In genomic region chr7:109804355-109804754, GRCm38 (mm10) we compare ENCODE assay signal across 16 mouse cellular contexts. TPM values are rescaled to one million over a fixed set of nuclear protein-coding genes. Genes with fewer than 3 reads are reported as not detected.
A peak's percentile ranks its signal among the peaks of the same experiment; 100 is the strongest.
DNase-seq lines count a peak whose midpoint lies in the region; ATAC-seq lines count a peak whose summit lies in the region.
"Had no signal": no experiment of that assay in that cellular context is flagged by ENCODE, and none has a peak within 500 bp of the region (broad histone marks: within the 10 kb centered on the region; RNA-seq: fewer than 3 reads in every experiment).

No protein-coding gene starts in this region.

- H3K9me3 ChIP-seq in heart, embryonic 12.5 days (replicated peaks), result no peaks in the 10 kb centered on the region
- H3K9me3 ChIP-seq in hindbrain, embryonic 12.5 days (replicated peaks), result no peaks in the 10 kb centered on the region
- H3K9me3 ChIP-seq: embryonic facial prominence, embryonic 13.5 days; forebrain, embryonic 12.5 days; hindbrain, embryonic 13.5 days; midbrain, embryonic 15.5 days; stomach, embryonic 15.5 days had no signal

- H3K27ac ChIP-seq in heart, embryonic 12.5 days (ENCODE audit: poor library complexity, severe bottlenecking), result no peak overlapping the region
- H3K27ac ChIP-seq in hindbrain, embryonic 12.5 days, result no peak overlapping the region
- H3K27ac ChIP-seq: embryonic facial prominence, embryonic 13.5 days; forebrain, embryonic 12.5 days; hindbrain, embryonic 13.5 days; left cerebral cortex, adult 2 months; midbrain, embryonic 15.5 days; stomach, embryonic 15.5 days had no signal

- no peak overlapping the region for H3K4me2 ChIP-seq in heart, embryonic 12.5 days
- H3K4me2 ChIP-seq in hindbrain, embryonic 12.5 days (replicated peaks), result no peak overlapping the region
- H3K4me2 ChIP-seq: embryonic facial prominence, embryonic 13.5 days; forebrain, embryonic 12.5 days; hindbrain, embryonic 13.5 days; midbrain, embryonic 15.5 days; stomach, embryonic 15.5 days had no signal

- intact Hi-C loops in heart, postnatal 14 days (cut with DNase I), result no loop called here

- no peaks in the 10 kb centered on the region for H3K36me3 ChIP-seq in heart, embryonic 12.5 days
- no peaks in the 10 kb centered on the region for H3K36me3 ChIP-seq in hindbrain, embryonic 12.5 days
- H3K36me3 ChIP-seq: embryonic facial prominence, embryonic 13.5 days; forebrain, embryonic 12.5 days; hindbrain, embryonic 13.5 days; midbrain, embryonic 15.5 days; stomach, embryonic 15.5 days had no signal

- 90% methylated on average over 6 of the region's 6 CpGs for WGBS in heart, embryonic 12.5 days
- WGBS in hindbrain, embryonic 12.5 days, result 95% methylated on average over 6 of the region's 6 CpGs

- H3K4me3 ChIP-seq in heart, embryonic 12.5 days, result no peak overlapping the region
- no peak overlapping the region for H3K4me3 ChIP-seq in hindbrain, embryonic 12.5 days
- H3K4me3 ChIP-seq: embryonic facial prominence, embryonic 13.5 days; forebrain, embryonic 12.5 days; hindbrain, embryonic 13.5 days; left cerebral cortex, adult 2 months; midbrain, embryonic 15.5 days; stomach, embryonic 15.5 days had no signal

- H3K27me3 ChIP-seq in heart, embryonic 12.5 days (replicated peaks), result no peaks in the 10 kb centered on the region
- no peaks in the 10 kb centered on the region for H3K27me3 ChIP-seq in hindbrain, embryonic 12.5 days
- H3K27me3 ChIP-seq: embryonic facial prominence, embryonic 13.5 days; hindbrain, embryonic 13.5 days; stomach, embryonic 15.5 days had no signal

- peaks cover 27% of the 10 kb centered on the region for H3K4me1 ChIP-seq in heart, embryonic 12.5 days (replicated peaks)
- H3K4me1 ChIP-seq in hindbrain, embryonic 12.5 days, result no peaks in the 10 kb centered on the region
- H3K4me1 ChIP-seq: embryonic facial prominence, embryonic 13.5 days; forebrain, embryonic 12.5 days; hindbrain, embryonic 13.5 days; midbrain, embryonic 15.5 days; stomach, embryonic 15.5 days had no signal

- no peak for ATAC-seq in heart, embryonic 12.5 days (ENCODE audit: insufficient number of reproducible peaks, low FRiP score)
- no peak for ATAC-seq in hindbrain, embryonic 12.5 days (ENCODE audit: low FRiP score)
- ATAC-seq: CD4-positive, CD25-positive, alpha-beta regulatory T cell, adult 4 months; liver, postnatal 0 days; midbrain, embryonic 15.5 days had no signal

- peak; percentile 59 to 76 for DNase-seq in heart, adult 18-20 months
- peak; percentile 49 for DNase-seq in adrenal gland, postnatal 25 days
- DNase-seq in cerebellum, adult 9-10 months, result peak; percentile 86
- peak; percentile 32 to 43 for DNase-seq in heart, postnatal 14 days
- no peak for DNase-seq in thymus, postnatal 14 days
- DNase-seq in c-Kit-positive CD71-positive TER-119-positive erythroid progenitor cells, embryonic 14.5 days (ENCODE audit: low spot score), result no peak

- no peak overlapping the region for H3K9ac ChIP-seq in heart, embryonic 12.5 days
- H3K9ac ChIP-seq in hindbrain, embryonic 12.5 days, result no peak overlapping the region
- H3K9ac ChIP-seq: embryonic facial prominence, embryonic 13.5 days; forebrain, embryonic 12.5 days; hindbrain, embryonic 13.5 days; liver, postnatal 0 days; midbrain, embryonic 15.5 days; stomach, embryonic 15.5 days had no signal

RNA-seq across cellular contexts. Expression of gene Nrip3, which starts 22.5 kb away (rescaled TPM):
- total RNA-seq in heart, adult 18-20 months (2021), result under 1 TPM; 0.20 to 0.21 TPM
- polyA plus RNA-seq in heart, embryonic 12.5 days (2016; fragmentation: Nextera tagmentation; extraction: Ambion mirVana), result 0.71 and 1.0 TPM in 2 replicates
- 0.24 and 0.48 TPM in 2 replicates for total RNA-seq in adrenal gland, postnatal 25 days (2021)
- under 1 TPM; 0.20 to 0.29 TPM for total RNA-seq in heart, postnatal 14 days (2021)
- polyA plus RNA-seq in hindbrain, embryonic 12.5 days (2016; fragmentation: Nextera tagmentation; extraction: Ambion mirVana), result 1.3 and 1.4 TPM in 2 replicates

RNA-seq across cellular contexts. Expression of gene Tmem9b, which starts 51.7 kb away (rescaled TPM):
- total RNA-seq in heart, adult 18-20 months (2021), result 10 to 100 TPM; 29.2 to 31.1 TPM
- polyA plus RNA-seq in heart, embryonic 12.5 days (2016; fragmentation: Nextera tagmentation; extraction: Ambion mirVana), result 54.1 and 56.4 TPM in 2 replicates
- 39.8 and 41.5 TPM in 2 replicates for total RNA-seq in adrenal gland, postnatal 25 days (2021)
- 10 to 100 TPM; 32.3 to 33.7 TPM for total RNA-seq in heart, postnatal 14 days (2021)
- polyA plus RNA-seq in hindbrain, embryonic 12.5 days (2016; fragmentation: Nextera tagmentation; extraction: Ambion mirVana), result 62.5 and 69.9 TPM in 2 replicates

Comparison
In these comparisons a context has a peak if more than half of its experiments do, and no peak if none do; other contexts are left out.
1. DNase-seq: peak in heart, adult 18-20 months (2 of 2), adrenal gland, postnatal 25 days (single experiment), cerebellum, adult 9-10 months (single experiment) and heart, postnatal 14 days (2 of 2); none in thymus, postnatal 14 days (single experiment) and c-Kit-positive CD71-positive TER-119-positive erythroid progenitor cells, embryonic 14.5 days (single experiment).